Mouse (Mus musculus) lung, adult 18-20 months (tissue): ENCODE data around the gene Clcnka.
A peak's percentile ranks its signal among the peaks of the same experiment; 100 is the strongest.

Experiments used
- DNase-seq, 2 experiments: peaks; one replicate each; pipeline ENCODE4 v3.0.0; 2022; ENCODE audit warnings: mixed read lengths in 2 of 2

The Clcnka gene

GRCm38 (mm10) chr4:141398545-141398944 is at the start of gene Clcnka:
Clcnka (minus strand) TSS chr4:141398724.
- DNase-seq, result no peak

DNA sequence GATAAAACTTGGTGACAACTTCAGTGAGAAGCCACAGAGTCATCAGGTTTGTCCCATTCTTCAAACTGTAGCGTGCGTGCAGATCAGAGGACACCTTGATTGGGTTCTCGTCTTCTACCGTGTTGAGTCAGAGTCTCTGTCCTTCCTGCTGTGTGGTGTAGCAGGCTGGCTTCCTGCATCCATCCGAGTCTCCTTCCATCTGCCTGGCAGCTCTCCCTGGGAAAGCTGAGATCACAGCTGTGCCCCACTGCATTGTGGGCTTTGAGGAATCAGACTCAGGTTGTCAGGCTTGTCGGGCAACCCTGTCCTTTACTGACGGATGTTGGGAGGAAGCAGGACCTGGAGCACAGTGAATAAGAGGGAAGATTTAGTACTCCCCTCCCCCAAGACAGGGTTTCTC is 47.7 kb upstream of the Clcnka start:
- no peak for DNase-seq

- DNase-seq, result no peak
Observed at GRCm38 (mm10) chr4:141445328-141445720, 46.8 kb upstream of the Clcnka start.

- DNase-seq, result peak; percentile 86 to 89
Observed at GRCm38 (mm10) chr4:141444451-141445327, 46.2 kb upstream of the Clcnka start, which contains the start of gene Zbtb17. Zbtb17 (plus strand) TSS chr4:141444654.

DNA sequence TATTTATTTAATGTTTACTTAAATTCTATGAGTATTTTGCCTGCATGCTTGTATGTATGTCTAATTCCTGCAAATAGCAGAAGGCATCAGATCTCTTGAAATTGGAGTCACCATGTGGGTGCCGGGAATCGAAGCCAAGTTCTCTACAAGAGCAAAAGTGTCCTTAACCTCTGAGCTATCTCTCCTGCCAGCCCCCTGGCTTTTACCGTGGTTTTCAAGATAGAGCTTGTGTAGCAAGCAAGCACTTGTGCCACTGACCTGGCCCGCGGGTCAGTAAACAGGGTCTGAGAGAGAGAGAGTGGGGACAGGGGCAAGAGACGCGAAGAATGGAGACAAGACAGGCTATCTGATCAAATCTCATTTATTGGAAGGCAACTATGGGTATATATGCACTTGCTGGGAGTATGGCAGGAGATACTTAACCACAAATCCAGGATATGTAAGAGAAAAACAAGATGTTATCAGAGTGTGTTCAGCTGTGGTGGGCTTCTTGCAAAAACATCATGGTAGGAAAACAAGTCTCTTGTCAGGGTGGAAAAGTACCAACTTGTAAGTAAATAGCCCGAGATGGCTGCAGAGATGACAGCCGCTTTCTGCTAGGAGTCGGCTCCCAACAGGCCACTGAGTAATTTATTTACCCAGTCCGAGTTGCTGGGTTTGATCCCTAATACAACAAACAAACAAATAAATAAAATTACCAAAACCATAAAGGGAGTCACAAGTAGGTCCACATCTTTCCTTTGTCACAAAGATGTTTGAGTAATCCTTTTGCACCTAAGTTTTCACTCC is 45.3 kb upstream of the Clcnka start:
- DNase-seq, result no peak

DNA sequence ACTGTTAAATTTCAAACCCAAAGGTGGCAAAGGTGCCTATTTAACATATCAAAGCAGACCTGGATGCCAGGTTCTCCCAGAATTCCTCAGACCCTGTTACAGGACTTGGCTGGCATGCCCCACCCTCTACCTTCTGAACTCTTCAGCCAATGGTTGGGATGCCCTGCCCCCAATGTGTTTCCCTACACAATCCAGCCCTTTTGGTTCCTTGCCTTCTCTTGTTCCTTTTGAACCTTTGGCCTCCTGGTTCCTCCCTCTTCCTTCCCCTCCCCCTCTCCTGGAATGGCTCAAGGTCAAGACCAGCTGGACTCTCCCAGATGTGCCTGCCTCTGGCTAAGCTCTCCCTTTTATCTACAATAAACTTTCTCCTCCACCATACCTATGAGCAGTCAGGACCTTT is 42.4 kb upstream of the Clcnka start:
- DNase-seq, result no peak

- no peak for DNase-seq
Observed at GRCm38 (mm10) chr4:141439083-141439803, 40.7 kb upstream of the Clcnka start.

GRCm38 (mm10) chr4:141435974-141436373 is 37.5 kb upstream of the Clcnka start, which contains the start of gene Srarp:
Srarp (minus strand) TSS chr4:141436105.
- DNase-seq, result no peak

DNA sequence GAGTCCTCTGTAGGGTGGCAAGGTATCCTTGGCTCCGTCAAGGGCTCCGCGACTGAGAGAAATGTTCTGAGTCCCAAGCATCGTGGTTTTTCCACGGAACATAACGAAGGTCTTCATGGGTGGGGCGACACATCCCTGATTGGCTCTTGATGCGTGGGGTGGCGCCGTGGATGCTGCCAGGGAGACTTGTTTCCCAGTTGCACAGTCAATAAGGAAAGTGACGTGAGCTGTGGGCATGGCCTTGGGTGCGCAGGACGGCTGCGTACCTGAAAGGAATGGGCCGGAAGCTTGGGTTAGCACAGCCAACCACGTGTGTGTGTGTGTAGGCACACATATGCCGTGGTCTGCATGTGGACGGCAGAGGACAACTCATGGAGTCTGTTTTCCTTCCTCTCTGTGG is 34.7 kb upstream of the Clcnka start:
- no peak for DNase-seq

GRCm38 (mm10) chr4:141432666-141433065 is 34.1 kb upstream of the Clcnka start:
- DNase-seq, result no peak

DNA sequence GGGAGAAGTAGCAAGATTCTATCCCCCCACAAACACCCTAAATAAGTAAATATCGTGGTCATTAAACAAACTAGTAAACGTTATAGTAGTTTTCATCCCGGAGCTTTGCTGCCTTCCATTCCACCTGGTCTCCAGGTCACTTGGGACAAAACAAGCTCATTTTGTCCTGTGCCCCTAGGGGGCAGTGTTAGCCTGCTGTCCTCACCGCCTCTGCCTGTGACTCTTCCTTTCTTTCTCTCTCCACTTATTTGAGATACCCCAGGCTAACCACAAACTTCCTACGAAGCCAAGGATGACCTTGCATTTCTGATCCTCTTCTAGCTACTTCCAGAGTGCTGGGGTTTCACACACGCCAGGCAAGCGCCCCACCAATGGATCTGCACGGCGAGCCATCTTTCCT is 32.5 kb upstream of the Clcnka start:
- peak; percentile 61 to 77 for DNase-seq

- DNase-seq, result no peak
Observed at GRCm38 (mm10) chr4:141429847-141430246, 31.3 kb upstream of the Clcnka start.

DNA sequence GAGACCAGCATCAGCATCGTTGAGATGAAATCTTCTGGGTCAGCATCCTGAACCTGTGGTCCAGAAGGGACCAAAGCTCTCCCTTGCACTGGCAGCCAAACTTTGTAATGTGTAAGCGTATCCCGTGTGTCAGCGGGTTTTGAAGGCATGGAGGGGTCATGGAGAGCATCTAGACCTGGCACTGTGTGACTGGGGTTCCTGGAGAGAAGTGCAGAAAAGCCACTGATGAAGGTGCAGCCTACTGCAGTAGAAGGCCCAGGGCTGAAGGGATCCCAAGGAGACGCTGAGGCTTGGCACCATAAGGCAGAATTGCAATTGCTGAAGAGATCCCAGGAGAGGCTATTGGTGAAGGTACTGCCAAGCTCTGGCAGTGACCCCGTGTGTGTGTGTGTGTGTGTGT is 30.9 kb upstream of the Clcnka start:
- no peak for DNase-seq

DNA sequence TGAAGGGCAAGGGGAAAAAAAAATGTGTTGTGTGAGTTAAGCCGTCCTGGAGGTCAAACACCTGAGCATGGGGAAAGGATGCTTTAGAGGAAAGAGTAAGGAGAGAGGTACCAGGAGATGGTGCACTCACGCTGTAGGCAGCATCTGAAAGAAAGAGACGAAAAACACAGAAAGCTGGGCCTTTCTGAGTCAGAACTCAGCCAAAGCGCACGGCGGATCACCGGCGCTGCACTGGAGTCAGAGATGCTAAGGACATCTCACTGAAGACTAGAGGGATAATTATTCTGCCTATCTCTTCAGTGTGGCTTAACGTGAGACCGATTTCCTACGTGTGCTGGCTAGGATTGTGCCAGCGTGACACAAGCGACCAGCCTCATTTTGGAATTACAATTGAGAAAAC is 29.4 kb upstream of the Clcnka start:
- DNase-seq, result no peak

GRCm38 (mm10) chr4:141426796-141427745 is 28.5 kb upstream of the Clcnka start:
- no peak for DNase-seq

GRCm38 (mm10) chr4:141425484-141426479 is 27.3 kb upstream of the Clcnka start:
- DNase-seq, result peak; percentile 29 to 34

DNA sequence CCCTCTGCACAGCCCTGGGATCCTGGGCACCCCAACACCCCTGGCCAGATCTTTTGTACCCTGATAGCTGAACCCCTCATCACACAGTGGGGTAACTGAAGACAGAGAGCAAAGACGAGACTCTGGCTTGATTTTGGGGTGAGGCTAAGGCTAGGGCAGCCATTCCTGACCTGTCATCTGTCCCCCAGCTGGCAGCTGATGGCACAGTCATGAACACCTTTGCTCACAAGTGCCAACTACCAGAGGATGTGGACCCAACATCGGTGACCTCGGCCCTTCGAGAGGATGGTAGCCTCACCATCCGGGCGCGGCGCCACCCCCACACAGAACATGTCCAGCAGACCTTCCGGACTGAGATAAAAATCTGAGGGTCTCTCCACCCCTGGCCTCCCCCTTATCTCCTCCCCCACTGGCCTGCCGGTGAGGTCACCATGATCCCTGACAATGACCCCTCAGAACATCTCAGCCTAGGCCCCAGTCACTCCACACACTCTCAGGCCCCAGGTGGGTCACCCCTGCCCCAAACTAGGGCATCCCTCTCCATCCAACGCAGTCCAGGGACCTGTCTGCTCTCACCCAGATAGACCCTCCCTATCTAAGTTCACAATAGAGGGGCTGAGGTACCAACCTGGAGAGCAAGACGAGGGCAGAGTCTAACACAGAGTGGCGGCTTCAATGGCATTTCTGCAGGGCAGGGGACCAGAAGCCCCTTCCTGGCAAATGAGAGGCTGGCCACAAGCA is 25.3 kb upstream of the Clcnka start:
- no peak for DNase-seq

- DNase-seq, result no peak
Observed at GRCm38 (mm10) chr4:141423288-141423687, 24.8 kb upstream of the Clcnka start.

GRCm38 (mm10) chr4:141422841-141423240 is 24.3 kb upstream of the Clcnka start:
- DNase-seq, result no peak

- peak in 1 of 2 experiments; percentile 30 for DNase-seq
Observed at GRCm38 (mm10) chr4:141421423-141421822, 22.9 kb upstream of the Clcnka start.
